Comparison of ENCODE assay signal across 12 mouse cellular contexts in the genomic region with DNA sequence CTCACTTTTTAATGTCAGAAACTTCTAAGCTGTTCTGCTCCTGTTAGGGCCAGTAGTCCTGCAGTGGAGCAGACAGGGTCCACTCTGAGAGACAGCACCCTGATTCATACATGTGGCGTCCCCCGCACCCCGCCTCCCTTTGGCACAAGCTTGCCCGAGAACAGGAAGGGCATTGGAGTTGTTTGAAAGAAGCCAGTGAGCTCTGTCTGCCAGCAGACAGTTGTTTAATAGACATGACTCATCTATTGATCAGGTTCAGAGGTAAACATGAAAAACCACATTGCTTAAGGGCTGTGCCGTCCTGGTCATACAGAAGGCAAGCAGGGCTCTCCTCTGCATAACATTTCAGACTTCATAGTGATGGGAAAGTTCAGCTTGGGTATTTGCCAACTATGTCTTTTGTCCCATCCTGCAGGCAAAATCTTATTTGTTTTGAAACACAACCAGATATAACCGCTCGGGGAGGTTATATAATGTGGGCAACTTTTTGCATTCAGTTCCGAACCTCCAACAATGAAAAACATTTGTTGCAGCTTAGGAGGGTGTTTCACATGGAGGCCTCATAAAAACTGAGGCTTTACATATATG. TPM values are rescaled to one million over a fixed set of nuclear protein-coding genes. Genes with fewer than 3 reads are reported as not detected.
DNase-seq lines count a peak whose midpoint lies in the region; ATAC-seq and TF ChIP-seq lines count a peak whose summit lies in the region.
"Had no signal": no experiment of that assay in that cellular context is flagged by ENCODE, and none has a peak within 500 bp of the region (broad histone marks: within the 10 kb centered on the region; RNA-seq: fewer than 3 reads in every experiment).

No protein-coding gene starts in this region.

- no peak overlapping the region for H3K9ac ChIP-seq in hindbrain, embryonic 15.5 days
- H3K9ac ChIP-seq in hindbrain, embryonic 13.5 days, result no peak overlapping the region
- H3K9ac ChIP-seq in embryonic facial prominence, embryonic 15.5 days, result no peak overlapping the region
- no peak overlapping the region for H3K9ac ChIP-seq in stomach, embryonic 16.5 days (ENCODE audit: low read length)
- H3K9ac ChIP-seq: liver, embryonic 15.5 days; midbrain, embryonic 15.5 days had no signal

- TF ChIP-seq CTCF in thymus, adult 2 months (IDR thresholded peaks at IDR 0.05; ENCODE audit: borderline replicate concordance, control insufficient read depth, extremely low read depth, insufficient read depth, low read length, poor library complexity), result no peak

- TF ChIP-seq POLR2A in thymus, adult 2 months (IDR thresholded peaks at IDR 0.05; ENCODE audit: control insufficient read depth, extremely low read depth, insufficient read depth, low read length, poor library complexity), result no peak

- H3K36me3 ChIP-seq in hindbrain, embryonic 15.5 days, result peaks cover 70% of the 10 kb centered on the region
- peaks cover 90% of the 10 kb centered on the region for H3K36me3 ChIP-seq in hindbrain, embryonic 13.5 days
- peaks cover 65% of the 10 kb centered on the region for H3K36me3 ChIP-seq in embryonic facial prominence, embryonic 15.5 days
- H3K36me3 ChIP-seq in stomach, embryonic 16.5 days (ENCODE audit: control insufficient read depth, insufficient read depth, low read length), result peaks cover 29% of the 10 kb centered on the region
- no peaks in the 10 kb centered on the region for H3K36me3 ChIP-seq in thymus, adult 2 months (ENCODE audit: control insufficient read depth, insufficient read depth, low read length)

- no peaks in the 10 kb centered on the region for H3K9me3 ChIP-seq in hindbrain, embryonic 15.5 days
- no peaks in the 10 kb centered on the region for H3K9me3 ChIP-seq in hindbrain, embryonic 13.5 days
- H3K9me3 ChIP-seq in embryonic facial prominence, embryonic 15.5 days (replicated peaks), result no peaks in the 10 kb centered on the region
- H3K9me3 ChIP-seq in stomach, embryonic 16.5 days (replicated peaks; ENCODE audit: control insufficient read depth, low read length), result no peaks in the 10 kb centered on the region
- H3K9me3 ChIP-seq: liver, embryonic 15.5 days; midbrain, embryonic 15.5 days had no signal

- no peaks in the 10 kb centered on the region for H3K4me1 ChIP-seq in hindbrain, embryonic 15.5 days (replicated peaks)
- no peaks in the 10 kb centered on the region; the same call in 1 of the 2 replicates for H3K4me1 ChIP-seq in hindbrain, embryonic 13.5 days (replicated peaks)
- peaks cover 12% of the 10 kb centered on the region for H3K4me1 ChIP-seq in embryonic facial prominence, embryonic 15.5 days
- H3K4me1 ChIP-seq in stomach, embryonic 16.5 days (ENCODE audit: control insufficient read depth, insufficient read depth, low read length), result peaks cover 2% of the 10 kb centered on the region; the same call in 1 of the 2 replicates
- no peaks in the 10 kb centered on the region for H3K4me1 ChIP-seq in thymus, adult 2 months (replicated peaks; ENCODE audit: control insufficient read depth, insufficient read depth, low read length)
- H3K4me1 ChIP-seq: liver, embryonic 15.5 days; midbrain, embryonic 15.5 days had no signal

- no peaks in the 10 kb centered on the region for H3K27me3 ChIP-seq in hindbrain, embryonic 15.5 days
- H3K27me3 ChIP-seq in hindbrain, embryonic 13.5 days, result no peaks in the 10 kb centered on the region
- H3K27me3 ChIP-seq in embryonic facial prominence, embryonic 15.5 days, result no peaks in the 10 kb centered on the region
- H3K27me3 ChIP-seq in stomach, embryonic 16.5 days (ENCODE audit: control insufficient read depth, insufficient read depth, low read length), result no peaks in the 10 kb centered on the region
- no peaks in the 10 kb centered on the region for H3K27me3 ChIP-seq in thymus, adult 2 months (ENCODE audit: control insufficient read depth, insufficient read depth, low read length)
- H3K27me3 ChIP-seq: liver, embryonic 15.5 days; midbrain, embryonic 15.5 days had no signal

- peak; percentile 63; the same call in 1 of the 2 replicates for ATAC-seq in hindbrain, embryonic 15.5 days (ENCODE audit: low FRiP score, low read depth)
- no peak for ATAC-seq in hindbrain, embryonic 13.5 days (ENCODE audit: low FRiP score)
- no peak for ATAC-seq in embryonic facial prominence, embryonic 15.5 days (ENCODE audit: insufficient number of reproducible peaks, low FRiP score, low TSS enrichment, low read depth)
- ATAC-seq in stomach, embryonic 16.5 days (ENCODE audit: insufficient read depth, low FRiP score), result peak; percentile 66; the same call in 1 of the 2 replicates
- ATAC-seq: midbrain, embryonic 15.5 days had no signal

- WGBS in hindbrain, embryonic 15.5 days, result 71% methylated on average over 8 of the region's 8 CpGs
- 80% methylated on average over 8 of the region's 8 CpGs for WGBS in hindbrain, embryonic 13.5 days
- WGBS in embryonic facial prominence, embryonic 15.5 days, result 53% methylated on average over 8 of the region's 8 CpGs
- 64% methylated on average over 8 of the region's 8 CpGs for WGBS in stomach, embryonic 16.5 days
- WGBS in thymus, adult 2 months, result 96% methylated on average over 8 of the region's 8 CpGs

- no peak overlapping the region for H3K27ac ChIP-seq in hindbrain, embryonic 15.5 days (replicated peaks)
- H3K27ac ChIP-seq in hindbrain, embryonic 13.5 days, result no peak overlapping the region
- H3K27ac ChIP-seq in embryonic facial prominence, embryonic 15.5 days (replicated peaks), result 0 out of 2 replicates have a peak overlapping the region, but pooled peaks have one; percentile 17
- no peak overlapping the region; the same call in 1 of the 2 replicates for H3K27ac ChIP-seq in stomach, embryonic 16.5 days (ENCODE audit: low read length)
- H3K27ac ChIP-seq in thymus, adult 2 months (ENCODE audit: control insufficient read depth, insufficient read depth, low read length), result no peak overlapping the region
- H3K27ac ChIP-seq: liver, embryonic 15.5 days; midbrain, embryonic 15.5 days had no signal

- peak; percentile 18 for DNase-seq in right cerebral cortex, postnatal 4 days
- no peak for DNase-seq in right cerebral cortex, postnatal 14 days
- no peak for DNase-seq in thymus, adult 2 months
- no peak for DNase-seq in natural killer cell, adult 2 months (ENCODE audit: low spot score in 2 of 2)
- DNase-seq: heart, postnatal 4 days; kidney, postnatal 10 days had no signal

- no peak overlapping the region for H3K4me2 ChIP-seq in hindbrain, embryonic 15.5 days
- H3K4me2 ChIP-seq in hindbrain, embryonic 13.5 days, result no peak overlapping the region
- H3K4me2 ChIP-seq in embryonic facial prominence, embryonic 15.5 days (replicated peaks), result no peak overlapping the region
- no peak overlapping the region for H3K4me2 ChIP-seq in stomach, embryonic 16.5 days (ENCODE audit: low read depth, low read length)
- H3K4me2 ChIP-seq: liver, embryonic 15.5 days; midbrain, embryonic 15.5 days had no signal

- H3K4me3 ChIP-seq in hindbrain, embryonic 15.5 days, result no peak overlapping the region
- no peak overlapping the region for H3K4me3 ChIP-seq in hindbrain, embryonic 13.5 days
- no peak overlapping the region for H3K4me3 ChIP-seq in embryonic facial prominence, embryonic 15.5 days (replicated peaks)
- H3K4me3 ChIP-seq in stomach, embryonic 16.5 days (replicated peaks; ENCODE audit: low read length), result no peak overlapping the region
- no peak overlapping the region for H3K4me3 ChIP-seq in thymus, adult 2 months (ENCODE audit: control insufficient read depth, insufficient read depth, low read length)
- H3K4me3 ChIP-seq: liver, embryonic 15.5 days; midbrain, embryonic 15.5 days had no signal

RNA-seq across cellular contexts. Expression of a gene that starts 36.4 kb away (rescaled TPM):
- polyA plus RNA-seq in hindbrain, embryonic 15.5 days (2015; fragmentation: Nextera tagmentation; extraction: Ambion mirVana), result 24.0 and 31.0 TPM in 2 replicates
- polyA plus RNA-seq in hindbrain, embryonic 13.5 days (2015; fragmentation: Nextera tagmentation; extraction: Ambion mirVana), result 49.1 and 54.1 TPM in 2 replicates
- 30.8 and 33.0 TPM in 2 replicates for polyA plus RNA-seq in embryonic facial prominence, embryonic 15.5 days (2015; fragmentation: Nextera tagmentation; extraction: Ambion mirVana)
- 11.7 and 13.0 TPM in 2 replicates for polyA plus RNA-seq in stomach, embryonic 16.5 days (2015; fragmentation: Nextera tagmentation; extraction: Ambion mirVana)
- 3.1 TPM in 2 replicates for polyA plus RNA-seq in thymus, adult 2 months (2012; rRNA removed)

Comparison
In these comparisons a context has a peak if more than half of its experiments do, and no peak if none do; other contexts are left out.
1. ATAC-seq: peak in hindbrain, embryonic 15.5 days (single experiment) and stomach, embryonic 16.5 days (single experiment); none in hindbrain, embryonic 13.5 days (single experiment) and embryonic facial prominence, embryonic 15.5 days (single experiment).